Mouse (Mus musculus): ENCODE measurements around the gene 1700001K19Rik. TPM values are rescaled to one million over a fixed set of nuclear protein-coding genes. Genes with fewer than 3 reads are reported as not detected.

Gene 1700001K19Rik
- polyA plus RNA-seq (2012; rRNA removed) = not detected in 2 replicates

DNA sequence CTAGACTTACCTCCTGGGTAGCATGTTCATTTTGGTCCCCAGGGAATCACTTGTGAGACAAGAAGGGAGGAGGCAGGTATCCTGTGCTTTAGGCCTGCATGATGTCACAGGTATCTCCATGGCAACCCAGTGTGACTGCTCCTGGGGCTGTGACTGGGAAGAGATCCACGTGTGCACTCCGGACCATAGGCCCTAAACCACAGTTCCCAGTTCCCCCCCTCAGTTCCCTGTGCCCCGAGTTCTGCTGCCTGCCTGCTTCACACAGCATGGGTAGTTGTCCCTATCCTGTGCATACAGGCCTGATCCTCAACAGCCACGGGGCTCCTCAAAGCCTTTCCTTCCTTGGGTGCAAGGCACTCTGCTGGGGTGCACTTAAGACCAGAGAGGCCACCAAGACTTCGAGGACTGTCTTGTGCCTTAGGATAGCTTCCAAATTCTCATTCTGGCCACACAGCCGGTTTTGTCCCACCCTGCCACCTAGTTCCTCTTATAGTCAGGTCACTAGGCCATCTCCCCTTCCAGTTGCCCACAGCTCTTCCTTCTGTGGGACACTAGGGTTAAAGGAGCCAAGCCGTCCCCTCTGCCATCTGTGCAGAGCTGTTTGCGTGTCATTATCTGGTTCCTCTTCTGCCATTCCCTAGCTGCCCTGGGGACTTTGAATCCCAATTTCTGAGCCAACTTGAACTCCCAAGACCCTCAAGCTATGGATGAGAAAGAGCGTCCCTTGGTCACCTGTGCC lies at the start of gene 1700001K19Rik:
Gene 1700001K19Rik, minus strand, starts transcription at position 59 of the 739 bp plus-strand sequence.

GRCm38 (mm10) chr12:110702556-110702955 lies 20.1 kb upstream of the 1700001K19Rik start, which contains the start of gene Hsp90aa1:
Hsp90aa1 (minus strand) TSS chr12:110702728.

Other genes starting within 250 kb of the 1700001K19Rik start
- 24.5 and 25.9 TPM in 2 replicates for gene Ppp2r5c, start 235.5 kb downstream of the 1700001K19Rik start, polyA plus RNA-seq (2012; rRNA removed)
- gene Dync1h1, start 81.2 kb downstream of the 1700001K19Rik start, polyA plus RNA-seq (2012; rRNA removed) = 312 and 378 TPM in 2 replicates
- 30.2 and 38.8 TPM in 2 replicates for gene Hsp90aa1, start 20.1 kb upstream of the 1700001K19Rik start, polyA plus RNA-seq (2012; rRNA removed)
- gene Wdr20, start 55.3 kb upstream of the 1700001K19Rik start, polyA plus RNA-seq (2012; rRNA removed) = 16.6 and 17.3 TPM in 2 replicates
- gene Mok, start 158.3 kb upstream of the 1700001K19Rik start, polyA plus RNA-seq (2012; rRNA removed) = 1.0 and 1.3 TPM in 2 replicates
- gene Zfp839, start 167.6 kb upstream of the 1700001K19Rik start, polyA plus RNA-seq (2012; rRNA removed) = 6.0 and 6.4 TPM in 2 replicates
- 28.1 and 39.1 TPM in 2 replicates for gene Cinp, start 206.5 kb upstream of the 1700001K19Rik start, polyA plus RNA-seq (2012; rRNA removed)
- 5.7 and 6.0 TPM in 2 replicates for gene Tecpr2, start 206.6 kb upstream of the 1700001K19Rik start, polyA plus RNA-seq (2012; rRNA removed)